Mouse (Mus musculus): Measurements from ENCODE around the gene C1qtnf6.

The C1qtnf6 gene

DNA sequence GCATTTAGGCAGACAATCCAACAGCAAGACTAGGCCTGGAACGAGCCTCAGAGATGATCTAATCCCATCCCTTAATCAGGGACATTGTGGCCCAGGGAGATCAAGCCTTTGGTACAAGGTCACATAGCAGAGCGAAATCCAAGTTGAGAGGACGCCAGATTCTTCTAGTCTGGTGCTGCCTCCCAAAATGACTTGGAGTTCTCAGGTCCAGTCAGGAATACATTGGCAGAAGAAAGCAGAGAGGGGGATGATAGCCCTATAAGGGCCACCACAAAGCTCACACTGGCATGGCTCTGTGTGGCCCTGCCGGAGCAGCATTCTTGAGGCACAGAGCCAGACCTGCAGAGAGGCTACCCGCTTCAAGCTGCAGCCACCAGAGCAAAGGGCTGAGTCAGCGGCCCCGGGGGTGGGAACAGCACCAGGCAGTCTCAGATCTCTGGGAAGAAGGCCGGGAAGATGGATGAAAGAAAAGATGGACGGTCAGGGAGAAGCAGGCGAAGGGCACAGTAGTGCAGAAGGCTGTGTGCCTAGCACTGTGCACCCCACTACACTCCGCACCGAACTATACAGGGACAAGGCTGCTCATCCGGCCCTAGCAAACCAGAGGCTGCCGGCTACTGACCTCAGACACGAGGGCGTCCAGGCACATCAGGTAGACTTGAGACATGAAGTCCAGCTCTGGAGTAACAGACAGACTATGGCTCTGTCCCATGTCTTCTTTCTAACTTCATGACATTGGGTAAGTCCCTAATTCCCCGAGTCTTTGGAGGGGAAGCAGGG, at the start of gene C1qtnf6:
C1qtnf6 (minus strand) TSS at position 746 of the 780 bp plus-strand sequence.
- no peak for DNase-seq (ENCODE audit: low spot score)

DNA sequence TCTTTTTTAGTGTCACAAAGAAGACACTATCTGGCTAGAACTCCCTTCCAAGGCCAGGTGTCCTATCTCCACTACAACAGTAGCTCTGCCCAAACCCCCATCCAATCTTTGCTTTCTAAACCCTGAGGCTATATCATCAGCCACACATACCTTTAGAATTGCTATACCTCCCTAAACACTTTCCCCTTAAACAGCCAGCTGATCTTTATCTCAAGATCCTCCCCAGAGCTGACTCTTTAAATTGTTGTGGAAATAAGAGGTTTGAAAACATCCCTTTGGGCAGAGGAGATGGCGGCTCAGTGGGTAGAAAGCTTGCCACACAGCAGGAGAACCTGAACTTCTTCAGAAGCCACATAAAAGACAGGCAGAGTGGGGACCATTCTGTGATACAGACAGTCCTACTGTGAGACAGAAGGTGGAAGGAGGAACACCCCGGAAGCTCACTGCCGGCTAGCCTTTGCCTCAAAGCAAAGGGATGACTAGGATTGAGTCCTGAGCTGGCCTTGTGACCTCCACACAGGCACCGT, 45.1 kb upstream of the C1qtnf6 start:
- DNase-seq (ENCODE audit: low spot score): no peak

DNA sequence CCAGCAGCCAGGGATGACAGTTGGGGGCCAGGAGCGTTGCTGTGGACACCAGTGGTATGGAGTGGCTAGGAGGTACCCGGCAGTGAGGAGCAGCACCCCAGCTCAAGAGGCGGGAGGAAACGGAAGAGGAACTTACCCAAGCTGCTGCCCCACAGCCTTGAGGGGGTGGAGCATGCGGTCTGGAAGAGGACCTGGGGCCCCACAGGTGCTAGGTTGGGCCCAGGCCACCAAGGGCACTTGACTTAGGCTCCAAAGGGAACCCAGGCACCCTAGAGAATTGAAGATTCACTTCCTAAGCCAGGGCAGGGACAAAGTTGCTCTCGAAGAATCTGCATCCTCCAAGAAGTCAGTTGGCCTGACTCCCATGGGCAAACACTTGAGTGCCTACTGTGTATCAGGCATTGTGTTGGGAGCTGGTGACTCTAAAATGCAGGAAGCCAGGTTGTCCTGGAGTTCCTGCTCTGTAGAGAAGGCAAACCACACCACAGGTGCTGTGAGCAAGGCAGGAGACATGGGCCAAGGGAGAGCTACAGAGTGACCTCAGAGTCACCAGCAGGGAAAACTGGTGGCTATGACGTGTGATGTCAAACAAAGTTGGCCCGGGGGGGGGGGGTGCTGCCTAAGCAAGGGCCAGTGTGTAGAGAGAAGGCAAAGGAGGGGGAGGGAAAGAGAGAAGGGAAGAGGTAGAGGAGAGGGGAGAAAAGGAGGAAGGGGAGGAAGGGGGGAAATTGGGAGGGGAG, 41.6 kb upstream of the C1qtnf6 start, which contains the start of gene Rac2:
Rac2 (minus strand) TSS at position 126 of the 740 bp plus-strand sequence.
- DNase-seq (ENCODE audit: low spot score): no peak

DNA sequence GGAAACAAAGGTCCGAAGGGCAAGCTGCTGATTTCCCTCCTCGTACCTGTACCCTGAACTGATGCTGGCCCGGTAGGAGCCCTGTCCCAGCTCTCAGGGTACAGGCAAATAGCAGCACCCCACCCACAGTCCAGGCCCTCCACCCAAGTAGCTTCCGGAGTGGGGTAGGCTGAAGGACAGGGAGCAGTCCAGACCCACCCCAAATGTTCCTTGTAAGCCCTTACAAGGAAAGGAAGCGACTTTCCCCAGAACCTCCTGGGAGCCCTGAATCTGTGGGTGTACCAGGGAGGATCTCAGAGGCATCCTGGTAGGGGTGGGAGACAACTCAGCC, 41.0 kb upstream of the C1qtnf6 start:
- no peak for DNase-seq (ENCODE audit: low spot score)

DNA sequence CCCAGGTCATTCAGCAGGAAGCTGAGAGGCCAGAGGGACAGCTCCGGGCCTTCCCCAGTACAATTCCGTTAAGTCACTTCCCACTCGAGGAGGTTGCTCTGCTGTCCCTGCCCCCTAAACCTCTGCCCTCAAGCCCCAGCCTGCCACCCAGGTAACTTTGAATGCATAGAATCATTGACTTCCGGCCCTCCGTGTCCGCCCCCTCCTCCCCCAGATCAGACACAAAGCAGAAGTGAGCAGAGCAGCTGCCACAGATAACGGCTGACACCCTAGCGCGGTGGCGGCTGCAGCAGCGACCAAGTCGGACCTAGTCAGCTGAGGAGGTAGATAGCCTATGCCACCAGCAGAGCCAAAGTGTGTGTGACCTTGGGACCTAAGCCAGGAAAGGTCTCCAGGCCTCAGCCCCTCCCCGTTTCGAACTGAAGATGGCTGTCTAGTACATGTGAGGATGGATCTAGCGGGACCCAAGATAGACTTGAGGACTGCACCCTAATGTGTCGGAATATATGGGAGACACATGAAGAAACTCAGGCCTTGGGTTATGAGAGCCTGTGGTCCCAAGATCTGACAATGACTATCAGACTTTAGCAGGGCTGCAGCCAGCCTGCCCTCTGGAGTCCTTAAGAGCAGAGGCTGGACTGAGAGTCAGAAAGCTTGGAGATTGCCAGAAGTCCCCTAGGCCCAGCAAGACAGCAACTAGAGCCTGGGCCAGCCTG, 40.5 kb upstream of the C1qtnf6 start:
- peak; percentile 41 for DNase-seq (ENCODE audit: low spot score)

DNA sequence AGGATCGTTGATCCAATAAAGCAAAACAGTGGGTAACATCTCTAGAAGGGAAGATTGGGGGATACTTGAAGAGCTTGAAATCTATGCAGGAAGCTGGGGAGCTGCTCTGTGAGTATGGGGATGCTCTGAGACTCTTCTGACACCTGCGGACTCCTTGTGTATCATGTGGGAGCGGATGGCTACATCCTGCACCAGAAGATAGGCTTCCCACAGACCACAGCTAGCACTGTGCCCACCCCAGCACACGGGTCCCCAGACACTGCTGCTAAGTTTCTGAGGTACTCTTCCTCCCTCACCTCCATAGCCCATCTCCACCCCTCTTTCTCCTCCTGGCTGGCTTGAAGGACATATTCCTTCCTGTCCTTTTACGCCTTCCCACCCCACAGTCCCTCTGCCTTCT, 39.0 kb upstream of the C1qtnf6 start:
- no peak for DNase-seq (ENCODE audit: low spot score)

DNA sequence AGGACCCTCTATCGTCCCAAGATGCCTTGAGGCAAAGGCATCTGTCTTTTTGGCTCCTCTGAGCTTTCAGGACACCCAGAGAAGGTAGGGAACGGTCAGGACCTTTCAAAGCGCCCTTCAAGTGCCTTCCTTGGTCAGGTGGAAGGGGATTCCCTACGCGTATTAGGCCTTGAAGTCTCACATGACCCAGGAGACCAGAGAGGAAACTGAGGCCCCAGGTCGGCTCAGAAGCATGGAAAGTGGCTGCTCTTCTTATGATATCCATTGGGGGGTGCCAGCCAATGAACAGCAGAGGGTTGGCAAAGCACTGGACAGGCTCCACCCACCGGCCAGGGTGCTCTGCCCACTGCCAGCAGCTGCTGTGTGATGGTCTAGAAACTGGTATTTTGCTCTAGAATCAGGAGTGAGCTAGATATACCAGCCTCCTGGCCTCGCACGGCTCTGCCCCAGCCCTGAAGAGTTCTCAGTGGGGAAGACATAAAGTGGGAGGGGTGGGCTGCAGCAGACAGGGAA, 36.4 kb upstream of the C1qtnf6 start:
- no peak for DNase-seq (ENCODE audit: low spot score)

DNA sequence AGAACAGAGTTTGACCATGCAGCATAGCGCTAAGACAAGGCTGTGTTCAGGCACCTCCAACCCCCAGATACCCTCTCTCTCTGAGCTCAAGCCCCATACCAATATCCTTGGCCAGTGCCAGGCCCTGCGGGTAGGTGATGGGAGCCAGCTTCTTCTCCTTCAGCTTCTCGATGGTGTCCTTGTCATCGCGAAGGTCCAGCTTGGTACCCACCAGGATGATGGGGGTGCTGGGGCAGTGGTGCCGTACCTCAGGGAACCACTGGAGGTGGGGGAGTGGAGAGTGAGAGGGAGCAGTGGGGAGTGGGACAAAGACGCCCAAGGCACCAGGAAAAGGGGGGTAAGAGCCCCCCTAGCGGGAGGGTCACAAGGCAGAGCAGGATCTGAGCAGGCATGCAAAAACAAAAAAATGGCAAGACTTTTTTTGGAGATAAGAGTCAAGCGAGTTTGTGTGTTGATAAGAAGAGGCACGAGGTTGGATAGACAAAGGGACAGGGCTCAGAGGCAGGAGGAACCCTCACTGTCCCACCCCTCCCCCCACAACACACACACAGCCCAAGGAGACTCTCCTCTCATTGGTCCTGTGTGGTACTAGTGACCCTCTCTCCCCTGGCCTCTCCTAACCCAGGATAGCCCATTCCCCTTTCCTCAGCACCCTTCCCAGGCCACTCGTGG, 33.7 kb upstream of the C1qtnf6 start:
- no peak for DNase-seq (ENCODE audit: low spot score)

DNA sequence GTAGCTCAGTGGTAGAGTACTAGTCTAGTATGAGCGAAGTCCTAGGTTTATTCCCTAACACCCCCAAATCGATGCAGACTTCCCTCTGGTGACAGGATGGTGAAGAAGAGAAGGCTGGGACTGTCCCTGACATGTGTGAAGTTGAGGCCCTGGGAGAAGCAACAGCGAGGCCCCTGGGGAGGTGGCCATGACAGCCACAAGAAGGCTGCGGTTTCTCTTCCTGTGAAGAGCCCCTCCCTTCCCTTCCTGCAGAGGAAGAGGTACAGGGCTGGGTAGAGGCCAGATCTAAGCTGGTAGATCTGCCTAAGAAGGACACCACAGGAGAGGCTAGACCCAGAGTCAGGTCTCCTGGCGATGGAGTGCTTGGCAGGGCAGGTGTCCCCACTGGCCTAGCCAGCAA, 32.7 kb upstream of the C1qtnf6 start:
- no peak for DNase-seq (ENCODE audit: low spot score)

DNA sequence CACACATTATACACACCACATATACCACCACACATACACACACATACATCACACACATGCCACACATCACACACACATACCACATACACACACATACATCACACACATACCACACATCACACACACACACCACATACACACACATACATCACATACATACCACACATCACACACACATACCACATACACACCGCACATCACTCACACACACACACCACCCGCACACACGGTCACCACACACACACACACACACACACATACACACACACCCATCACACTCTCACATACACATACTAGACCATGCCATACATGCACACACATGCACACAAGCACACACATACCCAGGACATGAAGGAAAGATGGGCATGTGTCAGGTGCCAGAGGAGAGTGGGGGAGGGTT, 32.1 kb upstream of the C1qtnf6 start:
- no peak for DNase-seq (ENCODE audit: low spot score)

DNA sequence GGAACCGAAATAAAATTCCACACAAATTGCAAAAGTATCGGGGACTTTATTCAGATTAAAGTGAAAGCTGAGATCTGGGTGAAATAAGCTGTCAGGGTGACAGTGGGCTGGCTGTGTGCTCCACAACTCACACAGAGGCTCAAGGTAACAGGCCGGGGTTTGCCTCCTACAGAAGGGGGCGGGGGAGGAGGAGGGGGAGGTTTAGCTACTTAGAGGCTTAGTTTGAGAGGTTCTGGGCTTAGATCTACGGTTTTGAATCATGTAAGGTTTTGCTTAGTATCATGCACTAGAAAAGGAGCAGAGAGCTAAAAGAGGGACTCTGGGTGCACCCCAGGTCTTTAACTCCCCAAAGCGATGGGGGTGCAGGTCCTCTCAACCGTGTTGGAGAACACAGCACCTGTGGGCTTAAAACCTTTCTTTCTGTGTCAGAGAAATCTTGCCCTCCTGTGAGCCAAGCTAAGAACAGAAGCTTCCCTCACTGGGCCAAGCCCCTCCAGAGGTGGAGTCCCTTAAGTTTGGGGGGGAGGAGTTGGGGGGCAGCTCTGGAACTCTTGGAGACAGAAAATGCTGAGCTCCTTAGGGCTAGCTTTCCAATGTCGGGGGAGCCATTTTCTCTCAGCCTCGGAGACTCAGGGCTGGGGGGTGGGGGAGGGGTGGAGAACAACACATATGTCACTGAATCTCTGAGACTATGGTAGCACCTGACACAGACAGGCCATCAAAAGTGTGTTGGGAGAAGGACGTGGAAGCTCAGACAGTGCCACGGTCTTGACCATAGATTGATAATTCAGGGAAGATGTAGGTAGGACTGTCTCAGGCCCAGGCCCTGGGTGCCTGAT, 28.1 kb upstream of the C1qtnf6 start:
- DNase-seq (ENCODE audit: low spot score): no peak

DNA sequence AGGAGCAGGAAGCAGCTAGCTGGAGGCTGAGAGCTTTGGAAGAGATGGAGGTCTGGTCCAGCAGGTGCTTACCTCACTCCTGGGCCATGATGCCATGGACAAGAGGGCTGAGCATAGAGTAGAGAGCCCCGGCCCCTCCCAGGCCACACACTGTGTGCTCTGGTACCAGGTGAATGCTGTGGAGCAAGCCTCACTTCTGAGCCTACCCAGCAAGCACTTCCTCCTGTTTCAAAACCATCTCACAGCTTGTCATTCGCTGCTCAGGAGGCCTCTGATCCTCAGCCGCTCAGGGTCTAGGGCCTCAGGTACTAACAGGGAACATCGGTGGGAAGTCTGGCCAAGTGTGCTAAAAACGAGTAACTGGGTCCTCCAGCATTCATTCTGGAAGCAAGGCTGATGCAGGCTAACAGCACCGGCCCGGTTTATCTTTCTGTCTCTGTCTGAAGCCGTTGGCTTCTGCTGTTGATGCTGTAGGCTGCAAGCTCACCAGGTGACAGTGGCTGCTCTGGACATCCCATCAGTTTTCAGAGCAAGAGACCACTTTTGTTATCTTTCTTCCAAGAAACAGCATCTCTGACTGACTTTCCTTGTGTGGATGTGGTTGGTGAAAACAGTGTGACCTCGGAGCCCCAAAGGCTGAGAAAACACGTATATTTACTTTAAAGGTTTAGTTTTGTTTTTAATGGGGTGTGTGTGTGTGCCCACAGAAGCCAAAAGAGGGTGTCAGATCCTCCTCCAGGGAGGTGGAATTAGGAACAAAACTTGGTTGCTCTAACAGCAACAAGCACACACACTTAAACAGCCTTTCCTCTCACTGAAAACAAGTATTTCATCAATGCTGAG, 26.7 kb upstream of the C1qtnf6 start:
- DNase-seq (ENCODE audit: low spot score): no peak

DNA sequence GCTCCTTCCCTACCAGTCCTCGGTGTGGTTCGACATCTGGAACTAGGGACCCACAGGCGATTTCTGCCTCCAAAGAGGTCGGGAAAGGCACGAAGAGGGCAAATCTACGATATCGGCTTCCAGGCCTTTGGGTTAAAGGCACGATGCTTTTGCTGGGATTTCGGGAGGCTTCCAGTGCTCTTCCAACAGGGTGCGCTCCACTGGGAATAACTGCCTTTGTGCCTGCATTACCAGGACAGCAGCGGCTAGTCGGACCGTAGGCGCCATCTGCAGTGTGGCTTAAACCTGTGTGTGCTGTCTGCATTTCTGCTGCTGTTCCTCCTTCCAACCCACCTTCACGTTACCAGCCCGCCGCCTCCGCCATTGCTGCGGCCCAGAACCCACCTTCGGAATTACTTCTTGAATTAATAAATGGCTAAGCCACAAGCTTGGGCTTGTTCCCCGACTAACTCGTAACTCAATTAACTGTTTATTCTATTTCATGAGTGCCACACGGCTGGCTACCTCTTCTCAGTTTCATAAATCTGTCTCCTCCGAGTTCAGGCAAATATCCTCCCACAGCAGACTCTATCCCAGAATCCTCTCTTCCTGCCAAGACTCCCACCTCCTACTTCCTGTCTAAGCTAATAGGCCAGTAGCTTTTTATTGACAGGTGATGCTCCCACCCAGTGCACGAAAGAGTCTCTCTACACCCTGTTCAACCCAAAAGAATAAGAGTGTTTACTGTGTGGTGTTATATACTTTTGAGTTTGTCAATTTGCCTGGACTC, 23.5 kb upstream of the C1qtnf6 start:
- no peak for DNase-seq (ENCODE audit: low spot score)

DNA sequence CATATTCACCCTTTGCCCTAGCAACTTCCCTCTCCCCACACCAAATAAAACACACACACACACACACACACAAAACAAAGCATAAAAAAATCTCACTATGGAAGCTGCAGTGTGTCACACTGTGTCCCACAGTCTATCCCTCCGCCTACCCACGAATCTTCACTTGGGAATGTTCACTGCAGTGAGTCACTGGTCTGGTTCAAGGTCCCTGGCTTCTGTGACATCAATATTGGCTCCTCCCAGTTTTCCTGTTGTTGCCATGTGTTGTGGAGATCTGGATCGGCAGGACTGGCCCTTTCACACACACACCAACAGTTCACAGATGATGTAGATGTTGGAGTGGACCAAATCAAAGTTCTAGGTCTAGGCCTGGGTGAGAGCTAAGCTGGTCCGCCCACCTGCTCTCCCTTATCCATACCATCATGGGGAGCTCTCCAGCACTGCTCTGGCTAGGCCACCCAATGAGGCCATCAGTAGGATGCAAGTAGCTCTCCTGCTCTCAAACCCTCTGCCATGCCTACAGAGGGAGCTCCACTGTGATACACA, 18.0 kb upstream of the C1qtnf6 start:
- DNase-seq (ENCODE audit: low spot score): no peak

DNA sequence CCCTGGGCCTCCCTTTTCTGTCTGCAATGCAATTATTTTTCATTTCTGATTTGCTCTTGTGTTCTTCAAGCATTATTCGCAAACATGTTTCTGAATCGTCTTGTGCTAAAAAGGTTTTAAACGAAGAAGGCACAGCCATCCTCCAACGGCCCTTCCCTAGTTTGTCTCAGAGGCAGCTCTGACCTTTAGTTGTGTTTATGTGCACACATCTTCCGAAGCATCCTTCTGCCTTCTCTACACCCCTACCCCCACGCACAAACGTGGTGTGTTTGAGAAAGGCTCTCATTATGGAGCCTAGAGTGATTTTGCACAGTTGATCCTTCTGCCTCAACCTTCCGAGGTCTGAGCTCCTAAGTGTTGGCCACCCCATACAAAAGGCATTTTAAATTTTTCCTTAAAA, 17.5 kb upstream of the C1qtnf6 start:
- no peak for DNase-seq (ENCODE audit: low spot score)

DNA sequence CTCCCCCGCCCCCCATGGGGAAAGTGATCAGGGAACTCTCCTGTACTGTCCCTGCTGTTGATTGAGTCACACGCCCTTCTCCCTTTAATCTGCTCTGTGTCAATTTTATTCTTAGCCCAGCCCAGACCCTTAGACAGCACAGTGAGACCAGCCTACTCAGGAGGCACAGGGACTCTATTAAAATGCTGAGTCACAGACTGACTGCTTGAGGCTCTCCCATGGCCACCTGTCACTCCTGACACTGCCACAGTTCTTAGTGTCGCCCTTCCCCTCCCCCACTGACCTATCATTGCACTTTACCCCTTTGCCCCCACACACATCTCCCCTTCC, 17.1 kb upstream of the C1qtnf6 start:
- peak; percentile 78 for DNase-seq (ENCODE audit: low spot score)

DNA sequence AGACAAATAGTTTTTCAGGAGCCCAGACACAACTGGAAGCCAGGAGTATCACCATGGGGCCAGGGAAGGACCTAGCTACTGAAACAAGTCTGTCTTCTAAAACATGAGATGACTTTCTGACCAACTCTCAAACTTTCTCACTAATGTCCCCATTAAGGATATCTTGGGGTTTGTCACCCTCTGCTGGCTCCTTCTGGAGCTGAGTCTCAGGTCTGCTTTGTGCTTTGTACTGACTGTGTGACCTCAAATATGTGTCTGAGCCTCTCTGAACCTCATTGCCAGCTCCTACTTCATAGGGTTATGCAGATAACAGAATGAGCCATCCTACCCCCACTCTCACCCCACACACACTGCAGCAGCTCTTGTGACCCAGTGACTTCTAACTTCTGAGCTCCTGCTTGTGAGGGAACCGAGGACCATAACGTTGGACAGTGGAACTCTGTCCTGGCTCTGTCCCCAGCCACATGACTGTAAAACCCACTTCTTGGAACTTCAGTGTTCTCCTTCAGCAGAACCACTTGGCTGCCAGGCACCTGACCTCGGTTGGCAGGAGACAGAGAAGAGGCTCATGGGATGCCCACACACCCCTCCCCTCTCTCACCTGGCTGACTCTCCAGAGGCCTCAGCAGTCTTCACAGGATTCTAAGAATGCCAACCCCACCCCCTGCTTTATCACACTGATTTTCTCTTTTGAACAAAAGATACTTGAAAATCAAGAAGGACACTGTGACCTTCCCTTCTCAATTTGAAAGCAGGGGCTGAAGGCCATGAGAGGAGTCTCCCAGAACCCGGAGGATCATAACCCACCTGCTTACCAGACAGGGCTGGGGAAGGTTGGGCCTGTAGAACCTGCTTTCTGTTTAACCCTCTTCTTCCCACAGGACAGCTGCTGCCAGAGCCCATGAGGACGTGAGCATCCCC, 16.5 kb upstream of the C1qtnf6 start:
- DNase-seq (ENCODE audit: low spot score): peak; percentile 23

DNA sequence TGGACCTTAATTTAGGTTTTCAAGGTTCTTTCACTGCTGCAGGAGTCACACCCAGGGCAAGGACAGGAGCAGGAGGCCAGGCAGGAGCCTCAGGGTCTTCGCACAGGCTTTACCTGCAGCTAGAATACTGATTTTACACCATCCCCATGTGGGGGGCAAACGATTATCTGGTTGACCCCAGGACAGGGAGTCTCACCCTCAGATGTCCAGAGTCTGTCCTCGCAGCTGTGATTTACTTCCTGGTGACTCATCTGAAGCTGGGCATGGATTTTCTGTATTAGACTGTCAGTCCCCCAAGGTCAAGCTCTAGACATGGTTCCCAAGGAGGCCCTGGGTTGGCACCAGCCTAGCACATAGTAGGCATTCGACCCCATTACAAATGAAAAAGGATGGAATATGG, 14.8 kb upstream of the C1qtnf6 start:
- DNase-seq (ENCODE audit: low spot score): no peak
